Mouse (Mus musculus): Measurements from ENCODE around the gene Trabd2b. TPM values are rescaled to one million over a fixed set of nuclear protein-coding genes. Genes with fewer than 3 reads are reported as not detected.

Gene Trabd2b
- polyA plus RNA-seq, 1 experiment from 2014 or later, result 0.58 TPM

GRCm38 (mm10) chr4:114504227-114505041, 97.9 kb downstream of the Trabd2b start:
- H3K36me3 ChIP-seq (ENCODE audit: control insufficient read depth, insufficient read depth, low read length), result no peaks in the 10 kb centered on the region
- ATAC-seq, result no peak
- no peak overlapping the region for H3K4me3 ChIP-seq (ENCODE audit: low read depth, low read length)
- H3K27ac ChIP-seq (ENCODE audit: low read length), result no peak overlapping the region
- H3K9ac ChIP-seq (ENCODE audit: low read depth, low read length), result no peak overlapping the region
- H3K4me2 ChIP-seq (ENCODE audit: low read length), result no peak overlapping the region
- H3K4me1 ChIP-seq (ENCODE audit: control insufficient read depth, insufficient read depth, low read length), result no peaks in the 10 kb centered on the region
- 61% methylated on average over 11 of the region's 11 CpGs for WGBS
- H3K27me3 ChIP-seq (ENCODE audit: control insufficient read depth, insufficient read depth, low read depth, low read length), result no peaks in the 10 kb centered on the region
- H3K9me3 ChIP-seq (replicated peaks; ENCODE audit: control insufficient read depth, low read length, poor library complexity, severe bottlenecking), result no peaks in the 10 kb centered on the region

GRCm38 (mm10) chr4:114509601-114510000, 103.1 kb downstream of the Trabd2b start:
- Histone ChIP-seq H3K9me3 (replicated peaks; ENCODE audit: control insufficient read depth, low read length, poor library complexity, severe bottlenecking) (no peaks in the 10 kb centered on the region), H3K4me2 (ENCODE audit: low read length) (no peak overlapping the region), H3K27ac (ENCODE audit: low read length) (no peak overlapping the region), H3K4me3 (ENCODE audit: low read depth, low read length) (no peak overlapping the region), H3K4me1 (ENCODE audit: control insufficient read depth, insufficient read depth, low read length) (no peaks in the 10 kb centered on the region), H3K9ac (ENCODE audit: low read depth, low read length) (no peak overlapping the region), H3K27me3 (ENCODE audit: control insufficient read depth, insufficient read depth, low read depth, low read length) (no peaks in the 10 kb centered on the region), H3K36me3 (ENCODE audit: control insufficient read depth, insufficient read depth, low read length) (no peaks in the 10 kb centered on the region)
- ATAC-seq, result no peak
- WGBS, result 91% methylated on average over 6 of the region's 6 CpGs

DNA sequence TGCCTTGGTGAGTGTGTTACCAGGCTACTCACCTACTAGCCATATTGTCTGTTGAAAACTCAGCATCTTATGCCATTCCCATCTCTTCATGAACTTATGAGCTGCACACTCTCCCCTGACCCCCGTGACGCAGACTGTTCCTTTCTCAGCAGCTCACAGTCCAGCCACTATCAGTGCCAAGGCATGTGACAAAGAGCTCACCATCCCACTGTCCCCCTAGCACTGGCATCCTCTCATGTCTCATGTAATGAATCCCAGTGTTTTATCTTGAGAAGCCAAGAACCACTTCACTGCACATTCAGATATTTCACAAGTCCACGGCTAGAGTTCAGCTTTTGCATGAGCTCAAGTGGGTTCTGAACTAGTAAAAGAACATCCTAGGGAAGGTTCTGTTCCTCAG, 105.1 kb downstream of the Trabd2b start:
- H3K4me2 ChIP-seq (ENCODE audit: low read length), result no peak overlapping the region
- H3K9me3 ChIP-seq (replicated peaks; ENCODE audit: control insufficient read depth, low read length, poor library complexity, severe bottlenecking), result no peaks in the 10 kb centered on the region
- 91% methylated on average over 3 of the region's 3 CpGs for WGBS
- H3K27me3 ChIP-seq (ENCODE audit: control insufficient read depth, insufficient read depth, low read depth, low read length), result no peaks in the 10 kb centered on the region
- H3K9ac ChIP-seq (ENCODE audit: low read depth, low read length), result no peak overlapping the region
- H3K4me1 ChIP-seq (ENCODE audit: control insufficient read depth, insufficient read depth, low read length), result no peaks in the 10 kb centered on the region
- H3K4me3 ChIP-seq (ENCODE audit: low read depth, low read length), result no peak overlapping the region
- H3K36me3 ChIP-seq (ENCODE audit: control insufficient read depth, insufficient read depth, low read length), result no peaks in the 10 kb centered on the region
- no peak overlapping the region for H3K27ac ChIP-seq (ENCODE audit: low read length)
- ATAC-seq, result no peak

- Histone ChIP-seq H3K4me1 (ENCODE audit: control insufficient read depth, insufficient read depth, low read length) (no peaks in the 10 kb centered on the region), H3K36me3 (ENCODE audit: control insufficient read depth, insufficient read depth, low read length) (no peaks in the 10 kb centered on the region), H3K9me3 (replicated peaks; ENCODE audit: control insufficient read depth, low read length, poor library complexity, severe bottlenecking) (no peaks in the 10 kb centered on the region), H3K4me2 (ENCODE audit: low read length) (no peak overlapping the region), H3K27me3 (ENCODE audit: control insufficient read depth, insufficient read depth, low read depth, low read length) (no peaks in the 10 kb centered on the region), H3K4me3 (ENCODE audit: low read depth, low read length) (no peak overlapping the region), H3K9ac (ENCODE audit: low read depth, low read length) (no peak overlapping the region), H3K27ac (ENCODE audit: low read length) (no peak overlapping the region)
- no peak for ATAC-seq
Observed at GRCm38 (mm10) chr4:114513149-114513548, 106.6 kb downstream of the Trabd2b start.

GRCm38 (mm10) chr4:114515330-114515771, 108.8 kb downstream of the Trabd2b start:
- Histone ChIP-seq H3K9ac (ENCODE audit: low read depth, low read length) (no peak overlapping the region), H3K4me2 (ENCODE audit: low read length) (no peak overlapping the region), H3K9me3 (replicated peaks; ENCODE audit: control insufficient read depth, low read length, poor library complexity, severe bottlenecking) (no peaks in the 10 kb centered on the region), H3K4me3 (ENCODE audit: low read depth, low read length) (no peak overlapping the region), H3K4me1 (ENCODE audit: control insufficient read depth, insufficient read depth, low read length) (no peaks in the 10 kb centered on the region), H3K27ac (ENCODE audit: low read length) (no peak overlapping the region), H3K27me3 (ENCODE audit: control insufficient read depth, insufficient read depth, low read depth, low read length) (no peaks in the 10 kb centered on the region), H3K36me3 (ENCODE audit: control insufficient read depth, insufficient read depth, low read length) (no peaks in the 10 kb centered on the region)
- 85% methylated on average over 5 of the region's 5 CpGs for WGBS
- ATAC-seq, result no peak

DNA sequence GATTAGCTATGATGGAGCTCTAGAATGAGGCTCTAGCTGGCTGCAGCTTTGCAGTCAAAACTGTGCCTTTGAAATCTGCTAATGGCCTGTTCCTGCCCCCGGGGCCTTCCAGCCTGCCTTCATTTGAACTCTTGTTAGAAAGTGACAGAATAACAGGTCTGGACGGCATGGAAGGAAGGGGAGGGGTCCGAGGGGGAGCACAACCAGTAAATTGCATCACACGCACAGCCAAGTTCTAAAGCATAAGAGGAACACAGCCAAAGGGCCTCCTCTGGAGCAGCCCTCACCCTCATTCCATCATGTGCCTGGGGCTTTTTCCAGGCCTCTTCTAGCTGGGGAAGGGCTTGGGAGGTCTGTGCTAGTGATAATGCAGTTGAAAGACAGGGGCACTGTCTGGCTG, 110.1 kb downstream of the Trabd2b start:
- H3K4me1 ChIP-seq (ENCODE audit: control insufficient read depth, insufficient read depth, low read length), result no peaks in the 10 kb centered on the region
- no peak overlapping the region for H3K9ac ChIP-seq (ENCODE audit: low read depth, low read length)
- H3K36me3 ChIP-seq (ENCODE audit: control insufficient read depth, insufficient read depth, low read length), result no peaks in the 10 kb centered on the region
- no peak overlapping the region for H3K4me2 ChIP-seq (ENCODE audit: low read length)
- 41% methylated on average over 4 of the region's 4 CpGs for WGBS
- ATAC-seq, result peak; percentile 14; the same call in 1 of the 2 replicates
- no peak overlapping the region for H3K27ac ChIP-seq (ENCODE audit: low read length)
- H3K4me3 ChIP-seq (ENCODE audit: low read depth, low read length), result no peak overlapping the region
- H3K9me3 ChIP-seq (replicated peaks; ENCODE audit: control insufficient read depth, low read length, poor library complexity, severe bottlenecking), result no peaks in the 10 kb centered on the region
- H3K27me3 ChIP-seq (ENCODE audit: control insufficient read depth, insufficient read depth, low read depth, low read length), result no peaks in the 10 kb centered on the region

GRCm38 (mm10) chr4:114518061-114518460, 111.5 kb downstream of the Trabd2b start:
- no peak overlapping the region for H3K4me2 ChIP-seq (ENCODE audit: low read length)
- H3K9ac ChIP-seq (ENCODE audit: low read depth, low read length), result no peak overlapping the region
- no peak overlapping the region for H3K4me3 ChIP-seq (ENCODE audit: low read depth, low read length)
- no peaks in the 10 kb centered on the region for H3K4me1 ChIP-seq (ENCODE audit: control insufficient read depth, insufficient read depth, low read length)
- ATAC-seq, result no peak
- no peaks in the 10 kb centered on the region for H3K9me3 ChIP-seq (replicated peaks; ENCODE audit: control insufficient read depth, low read length, poor library complexity, severe bottlenecking)
- H3K27me3 ChIP-seq (ENCODE audit: control insufficient read depth, insufficient read depth, low read depth, low read length), result no peaks in the 10 kb centered on the region
- WGBS, result 91% methylated on average over 3 of the region's 3 CpGs
- H3K27ac ChIP-seq (ENCODE audit: low read length), result no peak overlapping the region
- no peaks in the 10 kb centered on the region for H3K36me3 ChIP-seq (ENCODE audit: control insufficient read depth, insufficient read depth, low read length)

DNA sequence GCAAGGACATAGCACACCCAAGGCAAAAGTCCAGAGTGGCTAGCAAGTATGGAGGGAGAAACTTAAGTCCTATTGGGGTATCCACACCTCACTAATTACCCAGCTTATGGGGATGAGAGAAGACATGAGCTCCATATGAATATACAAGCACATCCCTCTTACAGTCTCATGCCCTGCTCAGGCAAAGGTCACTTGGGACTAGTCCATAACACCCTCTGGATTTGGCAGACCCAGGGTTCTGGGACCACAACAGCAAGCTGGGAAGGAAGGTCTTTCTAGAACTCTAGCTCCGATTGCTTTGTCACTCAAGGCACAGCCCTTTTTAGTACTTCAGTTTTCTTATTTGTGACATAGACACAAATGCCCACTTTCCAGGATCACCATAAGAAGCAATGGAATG, 112.0 kb downstream of the Trabd2b start:
- Histone ChIP-seq H3K36me3 (ENCODE audit: control insufficient read depth, insufficient read depth, low read length) (no peaks in the 10 kb centered on the region), H3K9me3 (replicated peaks; ENCODE audit: control insufficient read depth, low read length, poor library complexity, severe bottlenecking) (no peaks in the 10 kb centered on the region), H3K9ac (ENCODE audit: low read depth, low read length) (no peak overlapping the region), H3K4me1 (ENCODE audit: control insufficient read depth, insufficient read depth, low read length) (no peaks in the 10 kb centered on the region), H3K27me3 (ENCODE audit: control insufficient read depth, insufficient read depth, low read depth, low read length) (no peaks in the 10 kb centered on the region), H3K27ac (ENCODE audit: low read length) (no peak overlapping the region), H3K4me3 (ENCODE audit: low read depth, low read length) (no peak overlapping the region), H3K4me2 (ENCODE audit: low read length) (no peak overlapping the region)
- WGBS, result 100% methylated on average over 1 of the region's 1 CpGs
- ATAC-seq, result no peak

DNA sequence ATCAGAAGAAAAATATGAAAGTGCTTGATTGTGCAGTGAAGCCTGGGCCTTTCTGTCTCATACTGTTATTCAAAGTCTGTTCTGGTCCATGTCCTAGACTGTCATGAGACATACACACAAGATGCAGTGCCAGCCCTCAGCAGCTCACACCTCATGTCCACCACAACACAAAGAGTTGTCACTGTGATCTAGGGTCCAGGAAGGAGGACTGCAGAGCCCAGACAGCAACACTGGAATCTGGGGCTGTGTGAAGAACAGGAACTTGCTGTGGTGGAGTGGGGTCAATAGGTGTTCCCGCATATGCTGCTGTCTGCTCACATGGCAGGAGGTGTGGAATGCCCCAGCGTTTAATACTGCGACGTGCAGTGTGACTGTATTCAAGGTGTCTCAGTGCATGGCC, 112.8 kb downstream of the Trabd2b start:
- no peaks in the 10 kb centered on the region for H3K4me1 ChIP-seq (ENCODE audit: control insufficient read depth, insufficient read depth, low read length)
- H3K9me3 ChIP-seq (replicated peaks; ENCODE audit: control insufficient read depth, low read length, poor library complexity, severe bottlenecking), result no peaks in the 10 kb centered on the region
- H3K4me3 ChIP-seq (ENCODE audit: low read depth, low read length), result no peak overlapping the region
- H3K36me3 ChIP-seq (ENCODE audit: control insufficient read depth, insufficient read depth, low read length), result no peaks in the 10 kb centered on the region
- WGBS, result 93% methylated on average over 4 of the region's 4 CpGs
- H3K27ac ChIP-seq (ENCODE audit: low read length), result no peak overlapping the region
- H3K27me3 ChIP-seq (ENCODE audit: control insufficient read depth, insufficient read depth, low read depth, low read length), result no peaks in the 10 kb centered on the region
- no peak for ATAC-seq
- H3K4me2 ChIP-seq (ENCODE audit: low read length), result no peak overlapping the region
- H3K9ac ChIP-seq (ENCODE audit: low read depth, low read length), result no peak overlapping the region

Measured in midbrain, embryonic 16.5 days (tissue).